Mouse (Mus musculus) embryonic fibroblast, embryonic 13.5 days (primary cell): ENCODE measurements around the gene Slc7a6.

ENCODE experiments used
- CTCF ChIP-seq: IDR thresholded peaks from 2 replicates; pipeline ENCODE4 v1.5.1; 2011; ENCODE audit warnings: mild to moderate bottlenecking, control low read depth, low read length, moderate library complexity, borderline replicate concordance; ENCODE audit not compliant: insufficient read depth
- POLR2A ChIP-seq: IDR thresholded peaks from 2 replicates; pipeline ENCODE4 v1.6.1; 2011; ENCODE audit warnings: low read depth, mild to moderate bottlenecking, control low read depth, low read length, moderate library complexity

DNA sequence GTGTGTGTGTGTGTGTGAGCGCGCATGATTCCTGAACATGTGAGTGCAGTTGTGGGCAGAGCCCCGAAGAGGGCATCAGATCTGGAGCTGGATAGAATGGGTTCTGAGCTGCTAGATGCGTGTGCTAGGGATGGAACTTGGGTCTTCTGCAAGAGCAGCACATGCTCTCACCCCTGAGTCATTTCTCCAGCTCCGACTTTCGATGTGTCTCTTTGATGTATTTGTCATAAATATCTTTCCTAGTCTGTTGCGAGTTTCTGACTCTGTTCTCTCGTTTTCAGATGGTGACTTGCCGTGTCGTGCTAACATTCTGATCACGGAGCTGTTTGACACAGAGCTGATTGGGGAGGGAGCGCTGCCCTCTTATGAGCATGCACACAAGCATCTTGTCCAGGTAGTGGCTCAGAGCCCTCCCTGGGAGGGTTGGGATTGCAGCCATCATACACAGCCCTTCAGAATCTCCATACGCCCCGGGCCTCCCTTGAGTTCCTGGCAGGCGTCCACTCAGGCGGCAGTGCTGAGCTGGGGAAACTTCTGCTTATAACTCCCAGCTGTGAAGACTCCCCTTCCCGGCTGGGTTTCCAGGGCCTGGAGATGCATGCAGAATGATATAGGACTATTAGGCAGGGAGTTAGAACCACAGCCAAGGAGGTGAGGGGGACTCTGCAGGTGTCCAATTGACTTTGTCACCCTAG is 66.1 kb downstream of the Slc7a6 start:
- TF ChIP-seq POLR2A: no peak
- TF ChIP-seq CTCF: no peak
